Mouse (Mus musculus) kidney, adult 2 months (tissue): ENCODE data around the gene Cbs. TPM values are rescaled to one million over a fixed set of nuclear protein-coding genes. Genes with fewer than 3 reads are reported as not detected.
A peak's percentile ranks its signal among the peaks of the same experiment; 100 is the strongest.

Experiments
- DNase-seq: peaks from one replicate; pipeline ENCODE4 v3.0.0; 2021
- H3K27ac ChIP-seq: fragments of 200-500 bp; 2 replicates; pipeline ENCODE4 v1.5.1; 2012; ENCODE audit warnings: low read depth, low read length, control low read depth, inconsistent platforms; ENCODE audit not compliant: insufficient read depth
- H3K27me3 ChIP-seq: fragments of 200-500 bp; replicated peaks from 2 replicates; pipeline ENCODE4 v1.6.1; 2012; ENCODE audit warnings: mild to moderate bottlenecking, moderate library complexity, low read length, inconsistent platforms; ENCODE audit not compliant: control insufficient read depth, insufficient read depth
- H3K36me3 ChIP-seq: fragments of 200-500 bp; 2 replicates; pipeline ENCODE4 v1.6.1; 2012; ENCODE audit warnings: mild to moderate bottlenecking, moderate library complexity, low read length, inconsistent platforms; ENCODE audit not compliant: control insufficient read depth, insufficient read depth
- H3K4me1 ChIP-seq: fragments of 200-500 bp; 2 replicates; pipeline ENCODE4 v1.6.1; 2011; ENCODE audit warnings: low read length; ENCODE audit not compliant: control insufficient read depth, insufficient read depth
- H3K4me3 ChIP-seq: fragments of 200-500 bp; 2 replicates; pipeline ENCODE4 v1.5.1; 2011; ENCODE audit warnings: mild to moderate bottlenecking, low read depth, low read length, control low read depth; ENCODE audit not compliant: insufficient read depth
- CTCF ChIP-seq: fragments of 200-500 bp; conservative IDR thresholded peaks from 2 replicates; pipeline ENCODE4 v1.5.1; 2011; ENCODE audit warnings: low read depth, mild to moderate bottlenecking, control low read depth, low read length, moderate library complexity, mixed read lengths; ENCODE audit not compliant: insufficient read depth, insufficient read length
- POLR2A ChIP-seq: fragments of 200-500 bp; IDR thresholded peaks from one replicate; pipeline ENCODE4 v1.6.1; 2011; ENCODE audit warnings: low read depth, low read length, control low read depth
- WGBS: fragments of 180-500 bp; shearing (Covaris S2); methylation state at CpG from one replicate; pipeline ENCODE4 v1.1.7; 2018; 5-methylcytosine and 5-hydroxymethylcytosine counted together
- polyA plus RNA-seq: library from polyadenylated mRNA; depleted of rRNA; stranded (reverse); fragments of >200 nt; gene quantifications from 2 replicates; pipeline ENCODE4 v1.2.3, GENCODE M21; 2012

Gene Cbs
- polyA plus RNA-seq, 1 experiment: 140 TPM

DNA sequence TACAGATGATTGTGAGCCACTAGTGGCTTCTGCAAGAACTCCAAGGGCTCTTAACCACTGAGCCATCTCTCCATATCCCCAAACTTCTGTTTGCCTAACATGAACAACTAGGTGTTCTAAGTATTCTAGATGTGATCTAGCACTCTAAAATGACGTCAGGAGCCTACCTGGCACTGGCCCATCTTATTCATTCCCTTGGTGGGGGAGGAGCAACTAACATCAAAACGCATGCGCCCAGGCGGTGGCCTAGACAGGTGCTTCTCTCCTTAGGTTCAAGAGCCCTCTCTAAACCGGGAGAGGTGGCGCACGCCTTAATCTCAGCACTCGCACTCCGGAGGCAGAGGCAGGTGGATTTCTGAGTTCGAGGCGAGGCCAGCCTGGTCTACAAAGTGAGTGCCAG lies 1.3 kb downstream of the Cbs start:
- TF ChIP-seq CTCF (no peak), POLR2A (no peak)
- Histone ChIP-seq H3K4me3 (peak overlapping the region; percentile 51; the same call in 1 of the 2 replicates), H3K27ac (no peak overlapping the region), H3K27me3 (no peaks in the 10 kb centered on the region), H3K4me1 (peaks cover 17% of the 10 kb centered on the region; the same call in 1 of the 2 replicates), H3K36me3 (no peaks in the 10 kb centered on the region)
- 76% methylated on average over 11 of the region's 11 CpGs for WGBS
- peak; percentile 62 for DNase-seq

DNA sequence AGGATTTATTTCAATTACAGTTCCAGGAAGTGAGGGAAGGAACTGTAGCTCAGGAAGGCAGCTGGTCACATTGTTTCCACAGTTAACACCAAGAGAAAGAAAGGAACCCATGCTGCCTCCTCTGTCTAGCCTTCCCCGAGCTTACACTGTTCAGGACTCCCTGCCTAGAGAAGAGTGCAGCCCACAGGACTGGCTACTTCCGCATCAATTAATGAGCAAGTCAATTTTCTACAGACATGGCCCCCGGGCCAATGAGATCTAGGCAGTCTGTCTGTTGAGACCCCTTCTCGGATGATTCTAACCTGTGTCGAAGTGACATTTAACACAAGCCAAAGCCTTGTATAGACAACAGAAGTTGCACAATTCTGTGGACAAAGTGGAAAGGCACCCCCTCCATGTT lies 2.1 kb downstream of the Cbs start:
- Histone ChIP-seq H3K27me3 (no peaks in the 10 kb centered on the region), H3K4me1 (peaks cover 18% of the 10 kb centered on the region; the same call in 1 of the 2 replicates), H3K27ac (no peak overlapping the region), H3K36me3 (no peaks in the 10 kb centered on the region), H3K4me3 (no peak overlapping the region)
- WGBS: 87% methylated on average over 5 of the region's 5 CpGs
- no peak for DNase-seq
- TF ChIP-seq CTCF (no peak), POLR2A (no peak)

DNA sequence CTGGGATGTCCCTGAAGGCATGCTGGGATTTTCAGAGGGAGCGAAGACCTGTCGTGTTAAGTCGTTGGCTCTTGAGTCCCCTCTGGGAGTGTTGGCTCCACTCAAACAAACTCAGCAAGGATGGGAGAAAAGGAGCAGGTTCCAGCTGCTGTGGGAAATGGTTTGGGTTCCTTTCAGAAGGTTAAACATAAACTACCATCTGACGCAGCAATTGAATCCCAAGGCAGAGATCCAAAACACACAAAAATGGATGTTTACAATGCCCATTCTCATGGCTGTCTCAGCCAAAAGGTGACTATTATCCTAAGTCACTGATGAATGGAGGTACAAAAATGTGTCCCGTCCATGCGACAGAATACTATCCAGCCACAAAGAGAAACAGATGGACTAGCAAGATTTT lies 4.0 kb downstream of the Cbs start:
- peaks cover 18% of the 10 kb centered on the region; the same call in 1 of the 2 replicates for H3K4me1 ChIP-seq
- peak; percentile 83 for DNase-seq
- TF ChIP-seq CTCF: no peak
- TF ChIP-seq POLR2A: no peak
- no peaks in the 10 kb centered on the region for H3K27me3 ChIP-seq
- no peak overlapping the region for H3K4me3 ChIP-seq
- H3K36me3 ChIP-seq: no peaks in the 10 kb centered on the region
- no peak overlapping the region for H3K27ac ChIP-seq
- 55% methylated on average over 6 of the region's 6 CpGs for WGBS

DNA sequence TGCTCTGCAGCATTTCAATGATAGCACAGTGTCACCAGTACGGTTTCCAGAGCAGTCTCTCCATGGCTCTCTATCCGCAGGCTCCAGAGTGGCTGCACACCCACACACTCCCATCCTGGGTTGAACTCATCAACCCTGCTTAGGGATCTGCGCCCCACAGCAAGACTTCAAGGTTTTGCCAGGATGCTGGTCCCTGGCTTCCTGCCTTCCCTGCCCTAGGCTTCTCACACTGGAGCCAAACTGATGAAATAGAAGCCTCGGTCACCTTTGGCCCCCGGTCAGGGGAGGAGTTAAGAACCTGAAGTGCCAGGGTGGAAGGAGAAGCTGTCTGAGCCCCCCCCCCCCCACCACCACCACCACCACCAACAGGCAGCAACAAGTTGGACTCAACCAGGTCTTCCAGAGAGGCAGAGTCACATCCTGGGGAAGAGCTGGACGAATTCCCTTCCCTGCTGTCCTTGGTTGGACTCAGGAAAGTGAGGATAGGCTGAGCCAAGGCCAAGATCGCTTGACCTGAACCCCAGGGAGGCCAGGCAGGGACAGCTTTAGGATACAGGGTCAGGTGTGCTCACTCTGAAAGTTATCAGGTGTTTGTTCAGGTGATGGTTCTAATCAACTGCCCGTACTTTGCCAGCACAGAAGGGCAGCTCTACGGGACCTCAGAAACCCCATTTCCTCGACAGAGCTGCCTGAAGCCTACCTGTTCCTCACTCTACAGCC lies 5.8 kb downstream of the Cbs start:
- 64% methylated on average over 10 of the region's 10 CpGs for WGBS
- Histone ChIP-seq H3K4me1 (peaks cover 13% of the 10 kb centered on the region; the same call in 1 of the 2 replicates), H3K36me3 (no peaks in the 10 kb centered on the region), H3K27ac (no peak overlapping the region), H3K27me3 (no peaks in the 10 kb centered on the region), H3K4me3 (no peak overlapping the region)
- TF ChIP-seq CTCF (no peak), POLR2A (no peak)
- DNase-seq: peak; percentile 61

DNA sequence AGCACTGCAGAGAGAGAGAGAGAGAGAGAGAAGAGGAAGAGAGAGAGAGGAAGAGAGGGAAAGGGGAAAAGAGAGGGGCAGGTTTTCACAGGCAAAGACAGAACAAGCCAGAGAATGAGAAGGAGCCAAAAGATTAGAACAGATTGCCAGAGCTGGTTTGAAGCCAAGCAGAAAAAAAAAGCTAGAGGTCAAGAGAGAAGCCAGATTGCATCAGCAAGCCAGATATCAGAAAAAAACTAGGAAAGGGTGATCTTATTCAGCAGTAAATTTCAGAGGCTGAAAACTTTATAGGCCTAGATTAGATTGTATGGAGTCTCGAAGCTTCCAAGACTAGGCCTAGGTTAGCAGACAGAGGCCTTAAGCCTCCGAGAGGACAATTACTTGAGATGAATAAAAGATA lies 9.1 kb downstream of the Cbs start:
- no peaks in the 10 kb centered on the region for H3K36me3 ChIP-seq
- H3K4me3 ChIP-seq: no peak overlapping the region
- TF ChIP-seq POLR2A (no peak), CTCF (no peak)
- no peak overlapping the region for H3K27ac ChIP-seq
- H3K4me1 ChIP-seq: peaks cover 13% of the 10 kb centered on the region; the same call in 1 of the 2 replicates
- DNase-seq: no peak
- 81% methylated on average over 2 of the region's 2 CpGs for WGBS
- H3K27me3 ChIP-seq: no peaks in the 10 kb centered on the region

DNA sequence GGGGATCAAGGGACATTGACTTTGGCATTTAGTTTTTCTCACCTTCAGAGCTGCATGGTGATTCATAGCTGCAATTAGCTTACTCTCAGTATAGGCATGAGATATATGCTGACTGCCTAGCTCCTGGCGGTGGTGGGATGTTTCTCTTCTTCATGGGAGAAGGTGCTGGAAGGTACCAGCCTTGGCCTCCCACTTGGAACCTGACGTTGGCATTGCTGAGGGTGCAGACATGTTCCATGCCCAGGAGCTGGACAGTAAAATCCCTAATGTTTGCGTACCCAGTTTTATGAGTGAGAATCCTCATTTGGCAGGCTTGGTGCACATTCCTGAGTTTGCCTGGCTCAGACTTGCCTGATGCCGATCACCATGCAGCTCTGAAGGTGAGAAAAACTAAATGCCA lies 13.9 kb downstream of the Cbs start:
- no peak for DNase-seq
- no peaks in the 10 kb centered on the region for H3K36me3 ChIP-seq
- no peaks in the 10 kb centered on the region for H3K4me1 ChIP-seq
- TF ChIP-seq CTCF: no peak
- TF ChIP-seq POLR2A: no peak
- no peaks in the 10 kb centered on the region for H3K27me3 ChIP-seq
- H3K4me3 ChIP-seq: no peak overlapping the region
- H3K27ac ChIP-seq: no peak overlapping the region
- WGBS: 85% methylated on average over 4 of the region's 4 CpGs

DNA sequence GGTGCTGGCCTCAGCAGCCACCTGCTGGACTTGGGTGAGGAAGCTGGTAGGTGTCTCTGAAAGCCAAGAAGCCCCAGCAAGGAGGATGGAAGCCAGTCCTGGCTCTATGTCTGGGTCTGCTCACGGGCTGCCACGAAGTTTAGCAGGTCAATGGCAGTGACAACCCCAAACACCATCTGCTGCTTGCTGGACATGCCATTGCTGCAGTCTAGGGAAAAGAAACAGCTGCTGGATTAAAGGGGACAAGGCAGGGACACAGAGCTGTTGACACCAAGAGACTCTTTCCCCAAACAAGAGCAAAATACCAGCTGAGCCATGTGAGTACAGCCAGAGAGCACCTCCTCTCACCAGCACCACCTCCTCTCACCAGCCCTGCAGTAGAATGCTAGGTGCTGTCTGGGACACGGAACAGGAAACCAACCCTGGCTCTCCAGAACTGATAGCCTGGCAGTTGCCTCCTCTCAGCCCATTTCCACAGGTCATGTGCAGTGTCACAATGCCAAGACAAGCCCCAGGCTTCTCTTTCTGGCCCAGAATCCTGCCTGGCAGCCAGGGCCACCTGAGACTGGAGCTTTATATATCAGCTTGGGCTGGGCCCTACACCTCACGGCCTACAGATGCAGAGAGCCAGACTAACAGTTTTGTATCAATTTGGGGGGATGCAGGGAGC lies 23.8 kb downstream of the Cbs start:
- H3K27ac ChIP-seq: no peak overlapping the region
- no peaks in the 10 kb centered on the region for H3K36me3 ChIP-seq
- H3K27me3 ChIP-seq: no peaks in the 10 kb centered on the region
- no peak for TF ChIP-seq CTCF
- WGBS: 58% methylated on average over 4 of the region's 4 CpGs
- no peak overlapping the region for H3K4me3 ChIP-seq
- no peak for DNase-seq
- H3K4me1 ChIP-seq: 0 out of 2 replicates have a peak, but pooled peaks cover 1% of the 10 kb centered on the region
